Mouse (Mus musculus) left cerebral cortex, postnatal 10 days (tissue): ENCODE results near the gene Gm20388. TPM values are rescaled to one million over a fixed set of nuclear protein-coding genes. Genes with fewer than 3 reads are reported as not detected.

Source experiments
- DNase-seq, 2 experiments: peaks; one replicate each; pipeline ENCODE4 v3.0.0; 2021 to 2022; ENCODE audit warnings: low spot score in 2 of 2, mixed read lengths in 1 of 2; ENCODE audit errors: extremely low spot score in 1 of 2
- intact Hi-C: fragments of 180-260 bp; cut with DNase I; formaldehyde crosslinking; loops from one replicate; pipeline ENCODE4 v1.15.1; 2025
- total RNA-seq, 2 experiments: library from RNA; stranded (reverse); gene quantifications; 2 replicates each; pipeline ENCODE4 v1.2.3; 2021

The Gm20388 gene
- total RNA-seq, 2 experiments from 2014 or later = 4.4 to 9.0 TPM

GRCm38 (mm10) chr8:122671894-122672293 lies 2761.3 kb downstream of the Gm20388 start:
- no peak for DNase-seq
- intact Hi-C loops = no loop called here

- intact Hi-C loops = no loop called here
Measured at GRCm38 (mm10) chr8:122673989-122674388, 2763.3 kb downstream of the Gm20388 start.

DNA sequence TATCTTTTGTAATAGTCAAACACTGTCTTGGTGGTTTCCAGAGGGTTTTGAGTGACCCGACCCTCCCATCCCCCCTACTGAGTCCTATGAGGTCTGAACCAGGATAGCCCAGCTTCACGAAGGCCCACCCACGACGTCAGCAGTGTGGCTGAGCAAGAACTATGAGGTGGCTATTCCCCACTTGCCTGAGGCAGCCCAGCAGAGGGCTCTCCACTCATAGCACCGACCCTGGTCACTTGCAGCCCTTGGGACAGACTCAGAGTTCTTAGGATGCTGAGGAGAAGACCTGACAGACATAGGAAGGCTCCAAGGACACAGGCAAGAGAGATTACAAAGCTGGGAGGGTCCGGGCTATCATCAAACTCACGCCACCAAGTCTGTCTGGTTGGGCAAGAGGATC lies 2764.4 kb downstream of the Gm20388 start:
- intact Hi-C loops = loop anchor here (5.0 kb wide), 3 partner anchors 47 to 102 kb away; partner anchors contain the start of gene Acsf3
- peak in 1 of 2 experiments; percentile 62 for DNase-seq

More at GRCm38 (mm10) chr8:122673989-122674388, 2763.3 kb downstream of the Gm20388 start:
- DNase-seq = no peak

DNA sequence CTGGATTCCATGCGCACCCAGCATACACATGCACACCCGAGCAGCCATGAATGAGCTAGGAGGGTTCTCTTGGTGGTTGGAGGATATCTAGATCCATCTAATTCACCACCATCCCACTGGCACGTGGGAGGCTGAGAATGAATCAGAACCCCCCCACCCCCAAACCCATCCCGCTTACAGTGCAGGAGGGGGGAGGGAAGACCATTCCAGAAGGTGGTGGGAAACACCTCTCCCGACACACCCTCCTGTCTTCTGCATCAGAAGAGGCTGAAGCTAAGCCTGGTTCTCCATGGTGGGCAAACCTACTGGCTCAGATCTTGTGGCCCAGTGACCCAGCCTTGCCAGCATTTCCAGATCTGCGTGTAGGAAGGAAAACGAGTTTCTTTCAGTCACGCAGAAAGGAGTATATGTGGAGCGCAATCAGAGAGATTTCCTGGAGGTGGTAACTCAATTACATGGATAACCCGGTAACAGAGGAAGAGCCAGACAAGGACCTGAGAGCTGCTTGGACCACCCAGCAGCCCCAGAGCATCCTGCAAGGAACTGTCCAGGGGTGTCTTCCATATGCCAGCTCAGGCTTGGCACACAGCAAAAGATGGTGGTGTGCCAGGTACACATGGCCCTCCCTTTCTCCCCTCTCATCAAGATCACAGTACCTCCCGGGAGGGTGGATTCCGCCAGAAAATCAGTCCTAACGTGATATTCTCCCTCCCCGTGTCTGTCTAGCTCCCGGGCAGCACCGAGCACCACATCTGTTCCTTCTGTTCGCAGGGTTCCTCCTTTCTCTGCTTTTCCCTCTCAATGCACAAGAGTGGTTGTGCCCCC lies 2765.2 kb downstream of the Gm20388 start:
- no peak for DNase-seq
- intact Hi-C loops = loop anchor here (5.0 kb wide), 3 partner anchors 46 to 101 kb away; partner anchors contain the start of gene Acsf3

- intact Hi-C loops = loop anchor here (5.0 kb wide), 3 partner anchors 45 to 100 kb away; partner anchors contain the start of gene Acsf3
- DNase-seq = peak; percentile 49 to 77
Measured at GRCm38 (mm10) chr8:122676621-122677480, 2766.2 kb downstream of the Gm20388 start.

DNA sequence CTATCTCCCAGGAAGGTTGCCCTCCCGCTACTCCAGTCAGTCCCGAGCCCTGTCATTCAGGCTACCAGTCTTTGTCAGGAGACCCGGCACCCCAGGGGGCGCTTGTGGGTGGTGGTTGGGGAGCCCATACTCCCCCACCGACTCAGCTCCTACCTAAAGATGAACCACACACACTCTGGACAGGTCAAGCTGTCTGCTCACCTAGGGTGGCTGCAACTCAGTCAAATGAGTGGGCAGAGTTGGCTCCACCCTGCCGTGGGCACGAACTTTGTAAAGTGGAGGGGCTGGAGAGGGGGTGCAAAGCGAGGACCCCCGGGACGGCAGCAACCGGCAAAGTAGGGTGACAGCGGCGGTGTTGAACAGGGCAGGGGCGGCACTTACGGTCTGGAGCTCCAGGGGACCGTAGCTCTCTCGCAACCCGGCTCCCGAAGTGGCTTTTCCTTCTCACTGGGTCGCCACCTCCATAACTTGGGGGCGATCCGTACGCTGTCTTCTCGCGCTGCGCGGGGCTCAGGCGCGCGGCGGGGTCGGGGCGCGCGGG lies 2766.9 kb downstream of the Gm20388 start:
- peak in 1 of 2 experiments; percentile 61 for DNase-seq
- intact Hi-C loops = loop anchor here (2.0 to 5.0 kb wide), 4 partner anchors 45 to 153 kb away; partner anchors contain the start of gene Acsf3

DNA sequence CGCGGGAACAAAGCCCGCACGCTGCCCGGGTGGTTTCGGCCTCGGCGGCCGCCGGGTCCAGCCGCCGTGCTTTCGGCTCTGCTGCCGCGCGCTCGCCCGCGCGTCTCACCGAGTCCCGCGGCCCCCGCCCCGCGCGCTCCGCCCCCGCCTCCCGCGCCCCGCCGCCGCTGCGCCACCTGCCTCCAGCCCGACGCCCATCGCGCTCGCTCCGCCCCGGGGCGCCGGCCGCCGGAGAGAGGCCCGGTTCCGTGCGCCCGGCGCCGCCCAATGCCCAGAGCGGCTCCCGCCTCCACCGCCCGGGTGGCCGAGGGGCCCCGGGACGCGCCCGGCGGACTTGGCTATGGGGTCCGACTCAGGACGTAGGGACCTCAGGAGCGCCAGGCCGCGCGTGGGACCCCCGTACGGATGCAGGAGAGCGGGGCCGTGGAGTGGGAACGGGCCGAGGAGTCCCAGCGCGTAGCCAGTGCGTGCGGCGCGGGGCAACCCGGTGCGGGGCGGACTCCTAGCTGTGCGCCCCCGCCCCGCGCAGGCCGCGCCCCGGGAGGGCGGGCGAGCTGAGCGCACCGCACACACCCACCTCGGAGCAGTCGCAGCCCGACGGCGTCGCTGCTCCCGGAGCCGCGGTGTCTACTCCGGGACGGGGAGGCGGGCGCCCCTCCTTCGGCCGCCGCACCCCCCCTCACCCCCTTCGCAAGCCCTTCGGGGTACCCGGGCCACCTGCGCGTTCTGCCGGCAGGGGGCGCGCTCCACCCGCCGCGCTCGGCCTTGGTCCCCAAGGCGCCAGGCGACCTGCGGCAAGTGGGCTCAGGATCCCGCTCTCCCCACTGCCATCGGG lies 2767.6 kb downstream of the Gm20388 start:
- intact Hi-C loops = loop anchor here (2.0 to 5.0 kb wide), 4 partner anchors 44 to 153 kb away; partner anchors contain the start of gene Acsf3

DNA sequence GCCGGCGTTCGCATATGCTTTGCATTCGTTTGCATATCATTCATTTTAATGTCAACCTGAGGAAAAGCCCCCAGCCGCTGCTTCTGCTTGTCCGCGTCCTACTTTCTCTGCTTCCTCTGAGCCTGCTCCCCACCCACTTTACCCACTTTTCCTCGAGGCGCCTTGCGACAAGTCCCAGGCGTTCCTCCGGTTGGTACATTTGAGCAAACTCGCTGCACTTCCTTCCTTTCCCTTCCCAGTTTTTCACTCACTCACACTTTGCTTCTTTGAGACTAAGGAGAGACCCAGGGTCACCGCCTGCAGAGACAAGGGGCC lies 2768.2 kb downstream of the Gm20388 start:
- no peak for DNase-seq
- intact Hi-C loops = loop anchor here (2.0 to 5.0 kb wide), 4 partner anchors 43 to 152 kb away; partner anchors contain the start of gene Acsf3

More for the DNA sequence above, 2767.6 kb downstream of the Gm20388 start:
- peak in 1 of 2 experiments; percentile 87 for DNase-seq

DNA sequence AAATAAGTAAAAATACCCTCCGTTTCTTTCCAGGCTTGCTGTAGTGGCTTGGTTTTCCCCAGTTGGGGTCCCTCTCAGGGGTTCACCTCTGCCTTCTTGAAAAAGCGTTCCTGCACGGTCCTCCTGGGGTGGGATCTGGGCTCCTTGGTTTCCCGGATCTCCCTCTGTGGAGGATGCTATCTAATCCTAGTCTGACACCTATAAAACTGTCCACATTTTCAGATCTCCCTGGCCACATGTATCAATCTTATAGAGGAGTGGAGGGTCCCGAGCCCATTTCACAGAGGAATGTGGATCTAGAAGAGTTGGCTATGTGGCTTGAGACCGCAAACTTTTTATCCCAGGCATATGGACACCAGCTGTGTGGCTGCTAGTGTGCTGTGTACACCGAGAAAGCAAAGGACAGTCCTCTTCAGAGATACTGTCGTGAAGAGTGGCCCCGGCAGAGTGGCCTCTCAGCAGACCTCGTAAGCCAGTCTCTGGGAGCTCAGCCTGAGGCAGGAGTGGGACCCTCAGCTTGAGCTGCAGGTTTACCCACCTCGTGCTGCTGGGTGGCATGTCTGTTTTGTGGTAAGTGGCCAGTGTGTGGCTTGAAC lies 2768.8 kb downstream of the Gm20388 start:
- intact Hi-C loops = loop anchor here (2.0 to 5.0 kb wide), 4 partner anchors 43 to 151 kb away; partner anchors contain the start of gene Acsf3
- DNase-seq = no peak

DNA sequence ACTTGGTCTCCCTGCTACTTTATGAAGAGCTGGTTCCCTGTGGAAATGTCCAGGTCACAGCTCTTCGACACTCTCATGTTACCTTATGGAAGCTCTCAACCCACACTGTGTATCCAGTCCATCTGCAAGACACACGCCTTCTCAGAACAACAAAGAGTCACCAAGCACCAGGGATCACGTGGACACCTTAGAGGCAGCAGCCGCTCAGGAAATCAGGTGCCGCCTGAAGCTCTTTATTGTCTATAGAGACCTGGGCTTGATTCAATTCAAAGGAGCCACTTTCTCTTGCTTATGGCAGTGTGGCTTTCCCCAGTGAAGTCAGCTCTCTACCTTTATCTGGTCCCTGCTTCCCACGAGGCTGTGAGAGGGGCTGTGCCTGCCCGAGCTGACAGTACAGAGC lies 2769.5 kb downstream of the Gm20388 start:
- DNase-seq = no peak
- intact Hi-C loops = no loop called here

- DNase-seq = no peak
- intact Hi-C loops = no loop called here
Measured at GRCm38 (mm10) chr8:122682820-122683219, 2772.2 kb downstream of the Gm20388 start.

DNA sequence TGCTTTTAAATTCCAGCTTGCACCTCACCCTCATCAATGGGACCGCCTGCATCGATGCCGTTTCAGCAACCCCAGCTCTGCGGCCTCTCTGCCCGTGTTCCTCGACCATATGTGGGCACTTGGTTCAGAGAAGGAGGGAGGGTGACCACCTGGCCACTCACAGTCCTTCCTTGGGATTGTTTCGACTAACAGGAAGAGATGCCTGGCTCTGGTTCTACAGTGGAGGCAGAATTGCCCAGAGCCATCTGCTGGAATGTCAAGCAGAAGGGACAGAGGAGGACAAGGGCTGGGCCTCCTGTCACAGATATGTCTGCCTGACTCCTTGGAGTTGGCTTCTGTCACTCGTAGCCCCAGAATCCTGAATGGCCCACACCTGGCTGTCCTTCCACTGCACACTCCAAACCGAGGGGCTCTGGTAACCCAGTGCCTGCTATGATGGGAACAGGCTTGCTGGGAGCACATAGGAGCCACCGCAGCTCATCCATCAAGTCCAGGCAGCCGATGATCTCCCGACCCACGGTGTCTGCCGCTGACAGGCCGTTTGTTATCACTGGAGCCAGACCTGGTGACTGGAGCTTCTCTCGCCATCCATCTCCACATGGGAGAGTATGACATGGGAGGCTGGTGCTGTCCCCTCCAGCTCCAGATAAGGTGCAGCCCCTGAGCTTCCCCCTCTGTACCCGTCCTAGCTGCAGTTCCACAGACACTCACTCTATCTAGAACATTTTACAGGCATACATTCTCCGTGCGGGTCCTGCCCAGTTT lies 2774.6 kb downstream of the Gm20388 start:
- intact Hi-C loops = no loop called here
- no peak for DNase-seq

- intact Hi-C loops = no loop called here
- DNase-seq = no peak
Measured at GRCm38 (mm10) chr8:122686879-122687278, 2776.2 kb downstream of the Gm20388 start.

DNA sequence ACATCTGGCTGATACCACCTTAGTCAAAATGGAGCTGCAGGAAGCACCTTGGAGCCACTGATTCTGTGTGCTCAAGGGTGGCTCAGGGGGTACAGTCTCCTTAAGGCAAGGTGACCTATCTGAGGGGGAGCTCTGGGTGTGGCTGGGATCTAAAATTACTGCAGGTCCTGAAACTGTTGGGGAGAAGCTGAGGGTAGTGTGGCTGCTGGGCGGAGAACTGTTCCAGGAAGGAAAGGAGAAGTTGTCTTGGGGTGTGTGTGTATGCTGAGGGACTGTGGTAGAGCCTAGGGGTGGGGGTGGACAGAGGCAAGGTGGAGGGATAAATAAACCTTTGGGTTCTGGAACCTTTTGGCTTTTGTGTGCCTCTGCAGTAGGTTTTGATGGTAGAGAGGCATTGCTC lies 2778.7 kb downstream of the Gm20388 start:
- intact Hi-C loops = no loop called here

DNA sequence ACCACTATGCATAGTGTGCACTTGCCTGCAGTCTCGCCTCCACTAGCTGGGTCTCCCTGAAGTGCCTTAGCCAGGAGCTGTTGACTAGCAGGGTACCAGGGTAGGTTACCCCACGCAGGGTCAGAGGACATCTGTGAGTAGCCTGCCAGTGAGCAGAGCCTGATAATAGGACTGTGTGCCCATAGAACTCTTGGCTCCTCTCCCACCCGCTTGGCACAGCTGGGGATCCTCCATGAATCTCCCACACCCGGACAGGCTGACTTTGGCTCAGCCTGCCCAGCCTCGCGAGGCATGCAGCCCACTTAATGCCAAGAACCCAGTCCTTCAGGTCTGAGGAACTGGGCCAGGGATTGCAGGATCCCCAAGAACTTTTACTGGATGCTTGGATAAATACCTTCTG lies 2780.4 kb downstream of the Gm20388 start:
- peak in 1 of 2 experiments; percentile 45 for DNase-seq
- intact Hi-C loops = no loop called here

More for the DNA sequence above, 2778.7 kb downstream of the Gm20388 start:
- DNase-seq = no peak

DNA sequence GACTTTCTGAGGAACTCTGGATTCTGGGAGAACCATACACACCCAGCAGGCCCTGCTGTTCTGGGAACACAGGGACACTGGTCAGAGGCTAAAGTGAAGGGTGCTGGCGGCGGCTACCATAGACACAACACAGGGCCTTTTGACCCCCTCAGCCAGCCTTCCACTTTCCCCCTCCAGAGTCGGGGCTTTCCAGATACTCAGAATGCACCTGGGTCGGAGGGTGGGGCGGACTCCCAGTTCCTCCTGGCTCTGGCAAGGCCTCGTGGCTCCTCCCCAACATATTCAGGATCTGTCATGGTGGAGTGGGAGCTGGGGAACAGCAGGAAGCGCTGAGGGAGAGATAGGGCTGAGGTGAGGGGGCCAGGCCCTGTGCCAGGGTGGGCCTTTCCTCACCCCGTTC lies 2781.5 kb downstream of the Gm20388 start:
- intact Hi-C loops = no loop called here
- no peak for DNase-seq

DNA sequence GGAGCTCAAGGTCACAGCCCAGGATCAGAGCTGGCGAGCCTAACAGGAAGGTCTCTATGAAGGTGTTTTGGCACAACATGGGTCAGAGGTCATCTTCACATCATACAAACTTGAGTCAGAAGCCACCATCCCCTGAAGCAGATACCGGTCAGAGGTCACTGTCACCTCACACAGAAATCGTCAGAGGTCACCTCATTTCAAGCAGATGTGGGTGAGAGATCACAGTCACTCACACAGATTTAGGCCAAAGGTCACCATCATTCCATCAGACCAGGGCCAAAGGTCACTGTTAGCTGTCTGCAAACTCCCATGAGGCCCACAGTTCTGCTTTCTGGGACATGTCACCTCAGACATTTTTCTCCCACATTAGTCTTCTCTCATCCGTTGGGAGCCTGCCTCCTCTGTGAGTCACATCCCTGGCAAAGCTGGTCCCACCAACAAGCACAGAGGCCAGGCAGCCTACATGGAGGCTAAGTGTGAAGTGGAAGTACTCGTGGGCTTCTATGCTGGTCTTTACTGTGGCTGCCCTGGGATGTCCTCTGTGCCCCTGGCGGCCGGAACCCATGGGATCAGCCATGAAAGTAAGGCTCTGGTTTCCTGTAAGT lies 2784.9 kb downstream of the Gm20388 start:
- DNase-seq = no peak

More for the DNA sequence above, 2784.9 kb downstream of the Gm20388 start:
- intact Hi-C loops = no loop called here
